Mouse (Mus musculus) cerebellum, postnatal 36 days (tissue): ENCODE results near the gene Ankrd42.

Source experiments
- DNase-seq, 2 experiments: peaks; one replicate each; pipeline ENCODE4 v3.0.0; 2021 to 2022; ENCODE audit warnings: mixed read lengths in 2 of 2

Gene Ankrd42

DNA sequence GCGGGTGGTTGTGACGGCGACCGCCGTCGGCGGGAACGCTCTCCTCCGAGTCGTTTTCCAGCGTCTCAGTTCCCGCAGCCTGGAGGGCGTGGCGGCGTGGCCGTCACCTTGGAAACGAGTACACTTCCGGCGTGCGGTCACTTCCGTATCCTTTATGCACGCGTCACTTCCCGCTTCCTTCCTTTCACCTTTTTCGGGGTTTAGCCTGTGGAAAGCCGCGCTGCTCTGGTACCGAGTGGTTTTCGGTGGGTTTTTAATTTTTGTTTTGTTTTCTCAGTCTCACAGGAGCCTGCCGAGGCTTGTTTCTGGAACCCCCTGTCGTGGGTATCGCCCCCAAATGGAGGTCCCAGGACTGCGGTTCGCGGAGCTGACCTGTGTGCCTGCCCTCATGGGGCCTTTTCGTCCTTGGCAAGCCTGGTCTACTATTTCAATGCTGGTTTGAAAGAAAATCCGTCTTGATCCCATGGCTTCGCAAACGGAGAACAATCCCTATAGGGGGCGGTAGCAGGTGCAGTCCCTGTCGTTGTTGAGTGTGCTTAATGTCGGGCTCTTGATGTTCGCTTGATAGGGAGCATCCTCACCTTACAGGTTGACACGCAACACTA lies at the start of gene Ankrd42:
Gene Ankrd42 (minus strand): TSS at position 122 of the 605 bp plus-strand sequence.
- peak; percentile 89 to 91 for DNase-seq

DNA sequence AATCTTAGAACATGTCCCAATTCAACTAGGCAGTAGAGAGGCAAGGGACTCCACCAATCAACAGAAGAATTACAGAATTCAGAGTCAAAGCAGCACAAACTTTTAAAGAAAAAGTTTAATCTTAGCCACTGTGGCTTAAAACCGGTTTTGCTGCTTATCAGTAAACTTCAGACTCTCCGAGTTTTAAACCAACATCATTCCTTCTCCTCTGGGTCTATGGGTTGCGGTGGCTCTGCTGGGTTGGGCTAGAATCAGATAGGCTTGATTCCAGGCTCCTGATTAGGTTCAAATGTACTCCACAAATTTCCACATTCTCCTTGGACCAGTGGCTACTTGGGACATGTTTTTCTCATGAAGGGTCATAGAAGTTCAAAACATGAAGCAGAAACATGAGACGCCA lies 40.4 kb upstream of the Ankrd42 start:
- DNase-seq = no peak

DNA sequence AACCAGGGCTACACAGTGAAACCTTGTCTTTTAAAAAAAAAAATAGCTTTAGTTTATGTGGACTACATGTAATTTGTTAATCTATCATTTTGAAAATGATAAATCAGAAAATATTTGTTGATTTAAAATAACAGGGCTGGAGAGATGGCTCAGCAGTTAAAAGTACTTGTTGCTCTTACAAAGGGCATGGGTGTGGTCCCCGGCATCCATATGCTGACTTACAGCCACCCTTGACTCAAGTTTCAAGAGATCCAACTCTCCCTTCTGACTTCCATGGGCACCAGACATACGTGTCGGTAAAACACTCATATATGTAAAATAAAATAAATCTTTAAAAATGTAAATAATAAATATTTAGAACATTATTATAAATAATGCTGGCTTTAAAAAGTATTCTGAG lies 38.2 kb upstream of the Ankrd42 start:
- DNase-seq = no peak

DNA sequence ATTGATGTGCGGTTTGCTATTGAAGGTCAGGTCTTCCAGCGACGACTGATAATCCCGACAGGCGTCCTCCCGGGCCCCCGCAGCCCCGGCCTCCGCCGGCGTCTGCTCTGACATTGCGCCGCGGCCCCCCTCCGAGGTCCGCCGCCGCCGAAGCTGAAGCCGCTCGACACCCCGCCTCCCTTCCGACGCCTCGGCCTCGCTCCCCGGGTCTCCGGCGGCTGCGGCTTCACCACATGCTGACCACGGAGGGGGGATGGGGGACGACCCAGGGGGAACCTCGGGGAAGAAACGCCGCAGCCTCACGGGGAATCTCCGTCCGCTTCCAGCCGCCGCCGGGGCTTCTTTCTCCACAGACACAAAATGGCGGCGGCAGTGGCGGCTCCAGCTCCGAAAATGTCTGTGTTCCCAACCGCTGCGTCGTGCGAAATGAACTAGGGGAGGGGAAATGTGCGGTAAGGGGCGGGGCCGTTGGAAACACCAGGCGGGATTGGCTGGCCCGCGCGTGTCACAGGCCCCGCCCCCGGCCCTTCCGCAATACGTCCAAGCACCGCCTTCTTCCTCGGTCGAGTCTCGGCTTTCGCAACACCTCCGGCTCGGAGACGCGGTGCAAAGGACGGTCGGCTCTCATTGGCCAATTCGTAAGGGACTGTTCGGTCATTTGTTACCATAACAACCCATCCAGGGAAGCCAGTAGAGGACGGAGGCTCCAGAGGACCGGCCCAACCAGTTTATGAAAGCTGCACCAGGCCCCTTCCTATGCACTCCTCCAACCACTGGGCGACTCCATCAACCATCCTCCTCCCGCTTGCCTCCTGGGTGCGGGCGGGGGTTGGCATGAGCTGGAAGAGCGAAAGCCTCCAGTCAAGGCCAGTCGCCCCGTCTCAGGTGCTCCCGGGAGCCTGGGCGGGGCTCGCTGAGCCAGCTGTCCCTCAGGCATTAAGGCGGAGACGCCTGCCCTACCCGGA lies 32.8 kb upstream of the Ankrd42 start, which contains the start of gene Pcf11:
Gene Pcf11 (minus strand): TSS at position 428 of the 965 bp plus-strand sequence.
- DNase-seq = peak; percentile 96 to 97

DNA sequence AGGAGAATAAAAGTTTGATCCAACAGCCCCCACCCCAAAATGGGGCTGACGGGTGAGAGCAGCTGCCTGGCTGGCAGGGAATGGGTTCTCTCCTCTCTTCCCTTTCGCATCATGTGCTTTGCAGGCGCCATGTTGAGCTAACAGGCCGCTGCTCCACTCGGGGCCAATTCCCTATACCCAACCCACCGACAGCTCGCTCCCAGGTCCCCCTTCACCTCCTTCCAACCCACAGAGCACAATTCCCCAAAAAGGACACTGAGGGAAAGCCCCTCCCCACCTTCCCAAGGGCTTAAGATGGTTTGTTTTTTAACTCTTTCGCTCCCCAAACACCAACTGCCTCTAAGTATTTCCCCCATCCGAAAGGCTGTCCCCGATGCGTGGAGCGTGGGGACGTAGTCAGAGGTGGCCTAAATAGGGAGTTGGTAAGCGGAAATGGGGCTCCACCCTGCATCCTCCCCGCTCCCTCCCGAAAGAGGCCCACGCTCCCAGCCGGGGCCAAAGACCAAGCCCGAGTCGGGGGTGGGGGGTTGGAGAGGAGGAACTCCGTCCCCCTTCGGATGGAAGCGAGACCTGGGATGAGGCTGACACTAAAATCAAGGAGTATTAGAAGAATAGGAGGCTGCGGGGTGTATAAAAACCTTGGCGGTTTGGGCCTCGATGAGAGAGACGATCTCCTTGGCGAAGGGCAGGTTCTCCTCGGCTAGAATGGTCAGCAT lies 32.0 kb upstream of the Ankrd42 start:
- peak; percentile 48 to 56 for DNase-seq

DNA sequence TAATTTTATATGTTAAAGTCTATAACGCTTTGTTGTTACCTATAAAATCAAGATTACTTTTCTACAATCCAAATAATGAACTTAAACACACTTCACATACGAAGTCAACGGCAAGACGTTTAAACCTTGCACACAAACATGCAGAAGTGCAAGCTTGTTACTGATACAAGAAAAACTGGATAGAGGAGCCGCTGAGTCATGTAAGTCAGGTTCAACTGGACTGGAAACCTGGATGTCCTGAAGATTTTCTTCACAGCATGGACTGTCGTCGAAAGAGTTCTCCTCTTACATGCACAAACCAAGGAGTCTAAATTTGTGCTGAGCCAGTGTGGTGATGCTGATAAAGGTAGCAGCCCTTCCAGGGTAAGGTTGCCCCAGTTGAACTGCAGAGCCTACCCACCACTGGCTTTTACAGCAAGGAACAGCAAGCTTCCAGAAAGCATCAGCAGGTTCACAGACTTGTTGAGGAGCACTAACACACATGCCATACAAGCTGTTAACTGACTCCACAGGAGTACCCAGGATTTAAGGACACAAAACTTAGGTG lies 29.4 kb upstream of the Ankrd42 start:
- no peak for DNase-seq

DNA sequence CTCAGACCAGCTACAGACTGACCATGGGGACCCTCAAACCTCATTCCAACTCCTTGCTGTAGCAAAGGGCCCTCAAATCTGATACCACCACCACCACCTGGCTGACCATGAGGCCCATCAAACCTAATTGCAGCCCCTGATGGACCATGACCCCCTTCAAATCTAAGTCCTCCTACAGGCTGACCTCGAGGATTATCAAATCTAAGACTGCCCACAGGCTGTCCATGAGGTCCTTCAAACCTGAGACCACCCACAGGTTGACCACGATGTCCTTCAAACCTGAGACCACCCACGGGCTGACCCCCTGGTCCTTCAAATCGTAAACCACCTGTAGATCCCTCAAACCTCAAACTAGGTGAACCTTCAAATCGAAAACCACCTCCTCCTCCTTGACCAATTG lies 21.1 kb upstream of the Ankrd42 start:
- no peak for DNase-seq

DNA sequence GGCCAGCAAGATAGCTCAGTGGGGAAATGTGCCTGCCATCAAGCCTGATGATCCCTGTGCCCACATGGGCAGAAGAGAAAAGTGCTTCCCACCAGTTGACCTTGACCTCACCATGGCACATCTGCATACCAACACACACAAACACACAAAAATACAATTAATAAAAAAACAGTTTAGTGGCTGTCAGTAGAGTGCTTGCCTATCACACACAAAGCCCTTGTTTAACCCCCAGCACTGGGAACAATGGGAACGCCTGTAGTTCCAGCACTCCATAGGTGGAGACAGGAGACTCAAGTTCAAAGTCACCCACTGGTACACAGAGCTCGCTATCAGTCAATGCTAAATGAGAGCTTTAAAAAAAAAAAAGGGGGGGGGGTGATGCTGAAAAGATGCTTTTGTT lies 19.4 kb upstream of the Ankrd42 start:
- no peak for DNase-seq

DNA sequence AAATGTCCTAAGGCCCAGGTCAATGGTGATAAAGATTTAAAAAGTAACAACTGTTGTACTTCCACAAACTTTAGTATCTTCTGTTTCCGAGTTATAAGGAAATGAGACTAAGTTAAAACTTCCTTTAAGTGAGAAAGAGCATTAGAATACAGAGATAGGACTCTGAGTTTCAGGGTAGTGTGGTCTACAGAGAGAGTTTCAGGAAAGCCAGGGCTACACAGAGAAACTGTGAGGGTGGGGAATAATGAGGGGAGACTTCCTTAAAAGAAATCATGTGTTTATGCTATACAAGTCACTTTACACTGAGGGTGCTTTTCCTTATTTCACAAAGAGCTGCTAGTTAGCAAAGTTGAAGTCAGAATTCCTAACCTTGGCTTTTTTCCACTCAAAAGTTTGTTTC lies 16.4 kb upstream of the Ankrd42 start:
- no peak for DNase-seq

DNA sequence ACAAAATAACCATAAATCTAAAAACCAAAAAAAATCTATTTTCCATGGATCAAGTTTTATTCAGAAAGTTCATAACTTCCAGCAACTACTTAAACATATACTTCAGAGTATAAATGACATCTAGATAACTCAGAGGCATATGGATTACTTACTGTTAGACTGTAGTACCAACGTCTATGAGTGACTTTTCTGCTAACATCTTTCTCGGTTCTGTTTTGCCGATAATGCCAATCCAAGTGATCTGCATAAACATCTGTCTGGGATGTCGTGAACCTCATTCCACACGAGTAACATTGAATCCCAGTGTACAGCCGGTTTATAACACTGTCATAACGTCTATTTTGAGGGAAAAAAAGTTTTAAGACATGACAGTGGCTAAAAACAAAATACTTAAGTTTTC lies 10.8 kb upstream of the Ankrd42 start:
- DNase-seq = no peak

DNA sequence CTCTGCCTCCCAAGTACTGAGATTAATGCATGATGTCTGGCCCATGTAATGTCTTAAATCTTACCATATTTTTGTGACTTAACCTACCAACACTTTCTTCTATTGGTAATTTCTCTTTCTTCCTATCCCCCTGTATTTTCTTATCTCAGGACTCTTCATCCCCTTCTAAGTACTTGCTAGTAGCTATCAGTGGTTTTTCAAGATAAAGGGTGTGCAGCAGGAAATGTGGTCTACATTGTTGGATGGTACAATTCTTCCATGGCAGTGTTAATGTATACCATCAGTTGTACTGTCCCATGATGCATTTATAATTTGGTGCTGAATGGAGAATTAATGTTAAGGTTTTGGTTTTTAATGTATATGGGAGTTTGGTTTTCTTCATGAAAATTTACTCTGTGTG lies 5.4 kb upstream of the Ankrd42 start:
- no peak for DNase-seq

DNA sequence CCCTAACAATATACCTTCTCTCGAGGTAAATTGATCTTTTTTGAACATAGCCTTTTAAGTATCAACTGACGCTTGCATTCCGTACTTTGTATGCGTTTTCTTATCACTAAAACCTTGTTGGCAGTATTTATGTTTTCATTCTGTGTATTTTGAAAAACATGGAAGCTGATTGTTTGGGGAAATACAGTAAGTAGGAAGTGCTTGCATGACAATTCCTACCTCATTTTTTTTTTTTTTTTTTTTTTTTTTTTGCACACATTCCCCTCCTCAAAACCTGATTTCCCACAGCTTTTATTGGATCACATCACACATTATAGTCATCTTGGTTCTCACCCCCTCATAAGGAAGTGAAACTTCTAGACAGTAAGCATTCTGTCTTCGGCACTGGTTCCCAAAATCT lies 1.1 kb upstream of the Ankrd42 start:
- no peak for DNase-seq

DNA sequence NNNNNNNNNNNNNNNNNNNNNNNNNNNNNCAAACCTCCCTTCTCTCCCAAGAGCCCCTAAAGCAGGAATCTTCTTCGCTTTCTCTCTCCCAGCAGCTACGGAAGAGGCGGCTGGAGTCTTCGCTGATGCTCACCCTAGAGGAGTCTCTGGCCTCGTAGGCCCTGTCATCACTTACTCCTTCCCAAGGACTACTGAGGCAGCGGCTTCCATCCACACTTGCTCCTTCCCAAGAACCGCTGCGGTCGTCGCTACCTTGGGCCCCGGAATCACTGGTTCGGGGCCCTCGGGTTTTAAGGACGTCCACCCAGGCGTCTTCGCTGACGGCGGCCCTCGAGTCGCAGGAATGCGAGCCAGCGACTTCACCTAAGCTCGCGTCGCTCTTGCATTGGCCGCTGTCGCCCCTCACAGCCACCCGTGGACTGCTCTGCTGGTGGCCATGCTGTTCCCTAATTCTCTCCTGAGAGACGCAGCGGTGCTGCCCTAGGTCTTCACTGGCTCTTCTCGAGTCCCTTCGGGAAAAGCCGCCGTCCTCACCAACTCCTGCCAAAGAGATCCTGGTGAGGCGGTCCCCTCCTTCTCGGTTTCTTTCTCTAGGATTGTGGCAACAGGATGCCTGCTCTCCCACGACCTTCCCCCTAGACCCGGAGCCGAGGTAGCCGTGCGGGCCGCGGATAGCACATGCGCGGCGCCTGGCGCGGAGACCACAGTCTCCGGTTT lies 489 bp downstream of the Ankrd42 start:
- no peak for DNase-seq

DNA sequence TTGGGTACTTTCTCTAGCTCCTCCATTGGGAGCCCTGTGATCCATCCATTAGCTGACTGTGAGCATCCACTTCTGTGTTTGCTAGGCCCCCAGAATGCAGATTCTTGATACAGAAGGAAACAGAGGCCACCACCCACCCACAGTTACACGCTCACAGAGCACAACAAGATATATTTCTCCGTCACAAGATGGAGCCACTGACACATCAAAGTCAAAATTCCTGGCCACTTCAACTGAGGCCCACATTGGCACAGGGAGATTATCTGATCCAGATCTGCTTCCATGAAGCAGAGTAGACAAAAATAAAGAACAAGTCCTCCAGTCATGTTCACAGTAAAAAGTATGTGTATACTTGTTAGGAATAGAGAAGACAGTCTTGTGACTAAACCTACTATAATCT lies 6.8 kb downstream of the Ankrd42 start:
- DNase-seq = peak in 1 of 2 experiments; percentile 18

DNA sequence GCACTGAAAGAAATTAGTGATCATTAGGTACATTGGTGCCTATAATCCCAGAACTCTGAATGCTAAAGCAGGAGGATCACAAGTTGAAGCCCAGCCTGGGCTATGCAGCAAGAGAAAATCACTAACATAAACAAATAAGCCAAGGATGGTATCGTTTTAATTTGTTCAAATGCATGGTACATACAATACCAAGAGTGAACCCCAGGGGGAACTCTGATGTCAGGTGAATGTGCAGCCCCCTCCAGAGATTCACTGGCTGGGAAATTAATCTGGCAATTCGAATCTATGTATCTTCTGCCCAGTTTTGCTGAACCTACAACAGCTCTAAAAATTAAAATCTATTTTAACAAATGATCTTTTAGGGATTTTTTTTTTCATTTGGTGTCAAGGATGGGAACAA lies 12.5 kb downstream of the Ankrd42 start:
- no peak for DNase-seq

DNA sequence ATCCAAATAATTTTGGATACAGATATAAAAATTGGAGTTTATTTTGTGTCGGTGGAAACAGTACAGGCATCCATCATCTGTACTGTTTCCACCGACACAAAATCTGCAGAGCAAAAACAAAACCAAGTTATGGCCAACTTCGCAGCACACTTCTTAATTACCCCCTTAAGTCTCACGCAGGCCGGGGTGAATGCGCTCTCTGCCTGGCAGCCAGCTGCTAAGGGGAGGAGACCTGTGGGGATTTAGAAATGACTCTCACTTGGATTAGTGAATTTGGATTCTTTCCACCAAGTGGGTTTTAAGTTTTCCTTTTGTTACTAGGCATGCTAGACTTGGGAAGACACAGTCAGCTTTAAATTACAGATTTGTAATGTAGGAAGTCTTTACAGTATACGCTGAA lies 26.1 kb downstream of the Ankrd42 start:
- DNase-seq = no peak

DNA sequence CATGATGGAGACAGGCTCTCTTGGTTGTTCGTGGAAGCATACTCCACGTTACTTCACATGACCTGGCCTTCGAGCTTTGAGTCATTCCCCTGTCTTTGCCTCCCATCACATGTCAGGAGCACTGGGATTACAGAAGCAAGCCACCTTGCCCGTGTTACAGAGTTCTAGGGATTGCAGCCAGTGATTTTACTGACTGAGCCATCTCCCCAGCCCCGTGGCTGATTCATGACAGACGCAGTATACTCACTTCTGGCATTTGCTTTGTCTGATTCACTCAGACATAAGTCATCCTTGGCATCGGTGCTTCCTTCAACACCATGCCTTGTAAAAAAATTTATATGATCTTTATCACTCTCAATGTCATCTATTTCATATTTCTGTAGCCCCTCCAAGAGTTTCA lies 32.0 kb downstream of the Ankrd42 start:
- no peak for DNase-seq

DNA sequence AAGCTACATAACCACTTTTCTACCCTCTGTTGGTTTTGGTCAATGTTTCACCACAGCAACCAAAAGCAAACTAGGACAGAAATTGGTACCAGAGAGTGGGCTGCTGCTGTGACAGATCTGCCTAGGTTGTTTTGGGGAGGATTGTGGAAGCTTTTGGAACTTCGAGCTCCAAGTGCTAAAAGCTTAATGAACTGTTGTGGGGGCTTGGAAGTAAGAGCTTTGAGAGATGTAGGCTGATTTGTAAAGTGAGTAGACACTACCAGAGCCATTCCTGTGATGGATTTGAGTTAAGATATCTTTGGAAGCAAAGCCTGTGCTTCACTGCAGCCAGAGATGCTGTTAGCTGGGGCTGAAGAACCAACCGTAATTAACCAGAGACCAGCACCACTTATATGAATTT lies 46.1 kb downstream of the Ankrd42 start:
- DNase-seq = no peak

DNA sequence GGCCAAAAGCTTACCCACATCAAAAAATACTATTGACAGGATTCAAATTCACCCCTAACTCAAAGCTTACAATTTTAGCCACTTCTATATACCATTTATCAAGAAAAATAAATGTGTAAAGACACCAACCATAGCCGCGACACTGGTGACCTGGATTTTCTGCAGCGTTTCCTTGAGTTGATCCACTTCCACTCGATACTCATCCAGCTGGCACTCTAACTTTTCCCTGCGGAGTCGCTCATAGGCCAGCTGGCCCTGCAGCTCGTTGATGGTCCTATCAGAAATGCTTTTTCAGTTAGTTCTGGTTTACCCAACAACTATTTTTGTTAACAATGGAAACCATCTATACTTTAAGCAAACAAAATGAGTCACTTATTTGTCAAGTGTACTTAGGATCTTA lies 47.0 kb downstream of the Ankrd42 start:
- peak in 1 of 2 experiments; percentile 6 for DNase-seq

DNA sequence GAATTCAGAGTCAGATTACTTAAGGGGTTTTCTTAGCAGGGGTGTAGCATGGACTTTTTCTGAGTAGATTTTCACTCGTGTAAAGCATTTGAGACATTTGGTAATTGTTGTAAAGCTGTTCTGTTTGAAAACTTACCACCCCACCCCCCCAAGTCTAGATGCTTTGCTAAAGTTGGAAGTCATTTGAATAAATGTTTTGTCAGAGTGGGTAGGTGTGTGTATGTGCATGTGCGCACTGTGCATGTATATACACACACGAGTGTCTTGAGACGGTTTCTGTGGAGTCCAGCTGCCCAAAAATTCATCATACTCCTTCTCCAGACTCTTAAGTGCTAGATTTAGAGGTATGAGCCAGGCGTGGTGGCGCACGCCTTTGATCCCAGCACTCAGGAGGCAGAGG lies 53.4 kb downstream of the Ankrd42 start:
- no peak for DNase-seq

DNA sequence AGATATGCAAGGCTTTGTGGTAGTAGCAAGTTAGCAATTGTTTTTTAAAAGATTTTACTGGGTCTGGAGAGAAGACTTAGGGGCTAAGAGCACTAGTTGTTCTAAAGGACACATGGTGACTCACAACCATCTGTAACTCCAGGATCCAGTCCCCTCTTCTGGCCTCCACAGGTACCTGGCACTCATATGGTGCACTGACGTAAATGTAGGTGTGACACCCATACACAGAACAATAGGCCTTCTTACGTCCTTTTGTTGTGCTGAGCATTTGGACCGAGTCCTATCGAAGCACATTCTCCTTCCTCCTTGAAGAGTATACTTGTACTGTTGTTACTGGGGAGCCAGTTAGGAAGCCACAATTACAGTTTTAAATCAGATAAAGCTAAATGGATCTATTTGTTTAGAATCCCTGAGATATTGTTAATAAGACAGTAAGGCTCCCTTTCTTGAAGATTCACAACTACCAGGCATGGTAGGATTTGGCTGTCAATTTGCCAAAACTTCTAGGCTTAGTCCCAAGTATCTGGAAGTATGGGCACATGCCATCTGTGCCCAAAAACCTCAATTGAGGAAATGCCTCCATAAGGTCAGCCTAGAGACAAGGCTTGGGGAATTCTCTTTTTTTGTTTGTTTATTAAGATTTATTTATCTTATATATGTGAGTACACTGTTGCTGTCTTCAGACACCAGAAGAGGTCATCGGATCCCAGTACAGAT lies 56.3 kb downstream of the Ankrd42 start:
- peak; percentile 28 to 54 for DNase-seq

DNA sequence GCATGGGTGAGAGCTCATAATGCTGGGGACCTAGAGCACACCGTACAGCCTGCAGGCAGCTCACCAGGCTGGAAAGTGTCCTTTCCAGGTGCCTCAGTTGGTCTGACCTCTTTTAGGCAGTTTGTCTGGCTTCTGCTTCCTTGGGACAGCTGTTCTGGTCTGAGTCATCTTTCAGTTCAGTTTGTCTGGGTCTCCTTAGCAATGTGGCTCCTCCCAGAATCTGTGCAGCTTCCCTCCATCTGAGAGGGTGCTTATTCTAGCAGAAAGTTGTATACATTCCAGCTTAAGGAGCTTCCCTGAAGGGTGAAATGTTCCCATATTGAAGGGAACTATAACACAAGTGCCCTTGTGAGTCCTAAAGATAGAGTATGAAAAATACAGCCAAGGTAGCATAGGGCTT lies 70.2 kb downstream of the Ankrd42 start:
- DNase-seq = no peak
